ENCODE assay signal across 7 mouse cellular contexts in the genomic region with DNA sequence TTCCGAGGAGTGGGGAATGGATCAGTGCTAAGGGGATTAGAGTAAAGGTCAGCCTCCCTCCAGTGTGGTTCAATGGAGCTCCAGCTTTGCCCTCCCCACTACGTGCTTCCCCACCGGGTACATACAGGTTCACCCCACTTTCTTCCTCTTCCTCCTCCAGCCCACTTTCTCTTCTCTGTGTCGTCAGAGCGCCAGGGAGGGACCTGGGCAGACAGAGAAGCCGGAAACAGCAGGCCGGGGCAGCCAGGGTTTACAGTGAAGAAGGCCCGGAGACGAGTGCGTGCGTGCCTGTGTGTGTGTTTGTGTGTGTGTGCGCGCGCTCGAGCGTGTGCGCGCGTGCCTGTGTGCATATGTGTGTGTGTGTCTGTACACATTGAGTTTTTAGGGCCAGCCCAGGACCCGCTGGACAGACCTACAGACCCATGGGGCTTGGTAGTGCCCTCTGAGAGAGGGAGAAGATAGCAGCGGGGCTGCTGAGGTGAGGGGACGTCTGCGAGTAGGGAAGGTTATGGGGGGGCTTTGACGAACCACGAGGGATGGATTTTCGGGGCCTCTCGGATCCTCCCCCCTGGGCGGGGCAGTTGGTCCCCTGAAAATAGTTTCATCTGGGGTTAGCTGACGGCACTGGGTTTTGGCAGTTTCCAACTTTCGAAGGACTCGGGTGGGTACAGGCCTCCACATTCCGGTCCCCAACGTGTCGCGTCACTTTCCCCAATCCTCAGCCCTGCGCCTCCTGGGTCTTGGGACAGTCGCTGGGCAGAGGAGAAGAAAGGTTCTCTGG. TPM values are rescaled to one million over a fixed set of nuclear protein-coding genes. Genes with fewer than 3 reads are reported as not detected.
DNase-seq lines count a peak whose midpoint lies in the region; ATAC-seq lines count a peak whose summit lies in the region.

Stat6 (plus strand) TSS at position 215 of the 781 bp plus-strand sequence.

- WGBS in forebrain, embryonic 14.5 days, result 8% methylated on average over 37 of the region's 37 CpGs

- H3K9me3 ChIP-seq in forebrain, embryonic 14.5 days (replicated peaks; ENCODE audit: control insufficient read depth, low read length), result no peaks in the 10 kb centered on the region

- H3K4me2 ChIP-seq in forebrain, embryonic 14.5 days (ENCODE audit: low read length), result peak within 1 kb of the TSS; percentile 42

- H3K9ac ChIP-seq in forebrain, embryonic 14.5 days (ENCODE audit: low read length), result peak within 1 kb of the TSS; percentile 35; the same call in 1 of the 2 replicates

- peak; percentile 37; the same call in 1 of the 2 replicates for ATAC-seq in forebrain, embryonic 14.5 days
- peak; percentile 79 for ATAC-seq in megakaryocyte, adult 5-6 weeks (ENCODE audit: poor library complexity, severe bottlenecking)

- peak within 1 kb of the TSS; percentile 94 for H3K27ac ChIP-seq in brown adipose tissue, adult 24 weeks (replicated peaks; ENCODE audit: low read depth, low read length)
- no peak within 1 kb of the TSS; the same call in 1 of the 2 replicates for H3K27ac ChIP-seq in forebrain, embryonic 14.5 days (ENCODE audit: low read depth, low read length)

- H3K4me3 ChIP-seq in brown adipose tissue, adult 24 weeks (ENCODE audit: insufficient read depth, low read depth, low read length), result peak within 1 kb of the TSS; percentile 70
- peak within 1 kb of the TSS; percentile 26 for H3K4me3 ChIP-seq in forebrain, embryonic 14.5 days (ENCODE audit: low read depth, low read length)

- no peaks in the 10 kb centered on the region for H3K36me3 ChIP-seq in forebrain, embryonic 14.5 days (ENCODE audit: control insufficient read depth, insufficient read depth, low read length)

- peak; percentile 90 for DNase-seq in NIH3T3 (ENCODE audit: low read depth)
- peak; percentile 37 for DNase-seq in forebrain, embryonic 14.5 days (ENCODE audit: low spot score)
- peak; percentile 77 for DNase-seq in heart, postnatal 4 days
- peak; percentile 79 for DNase-seq in layer of hippocampus, adult 9-11 months
- DNase-seq in spleen, adult 12 weeks (ENCODE audit: low spot score), result peak; percentile 76

- H3K4me1 ChIP-seq in brown adipose tissue, adult 24 weeks (ENCODE audit: control insufficient read depth, insufficient read depth, insufficient read length, low read length), result no peaks in the 10 kb centered on the region; the same call in 1 of the 2 replicates
- 0 out of 2 replicates have a peak, but pooled peaks cover 8% of the 10 kb centered on the region for H3K4me1 ChIP-seq in forebrain, embryonic 14.5 days (ENCODE audit: control insufficient read depth, insufficient read depth, low read length)

- H3K27me3 ChIP-seq in forebrain, embryonic 14.5 days (replicated peaks; ENCODE audit: control insufficient read depth, insufficient read depth, low read length), result peaks cover 23% of the 10 kb centered on the region

RNA-seq across cellular contexts. Expression of gene Stat6, which starts in this region (rescaled TPM):
- polyA plus RNA-seq in brown adipose tissue, adult 24 weeks (2012; ENCODE audit: insufficient read depth, insufficient read length, missing spikeins), result 24.7 and 28.8 TPM in 2 replicates
- polyA plus RNA-seq in forebrain, embryonic 14.5 days (2014; fragmentation: Nextera tagmentation; extraction: Ambion mirVana), result 3.4 and 3.7 TPM in 2 replicates
- 10 to 100 TPM; 41.7 to 42.1 TPM for total RNA-seq in heart, postnatal 4 days (2021)
- 82.5 and 89.6 TPM in 2 replicates for total RNA-seq in megakaryocyte, adult 5-6 weeks (2015)
- 120 and 128 TPM in 2 replicates for total RNA-seq in megakaryocyte, adult 5-6 weeks (2017)

Comparison
In these comparisons a context has a peak if more than half of its experiments do, and no peak if none do; other contexts are left out.
1. DNase-seq: peak in every context shown above with its lines; median percentile 90 in NIH3T3; 79 in layer of hippocampus, adult 9-11 months; 77 in heart, postnatal 4 days; 76 in spleen, adult 12 weeks; 37 in forebrain, embryonic 14.5 days.